Mouse (Mus musculus) lung, adult 2 months (tissue): ENCODE measurements around the gene Ccdc61. TPM values are rescaled to one million over a fixed set of nuclear protein-coding genes. Genes with fewer than 3 reads are reported as not detected.
"Not testable (repeated sequence)": the region's sequence is repeated elsewhere in the genome, so short reads cannot be mapped to it uniquely, and the experiment has no call there.

ENCODE experiments used
- DNase-seq: peaks from one replicate; pipeline ENCODE4 v3.0.0; 2022
- H3K4me1 ChIP-seq: fragments of 200-500 bp; 2 replicates; pipeline ENCODE4 v1.6.1; 2011; ENCODE audit warnings: low read length; ENCODE audit not compliant: control insufficient read depth, insufficient read depth
- H3K4me3 ChIP-seq: fragments of 200-500 bp; replicated peaks from 2 replicates; pipeline ENCODE3; 2011; ENCODE audit warnings: low read depth, mild to moderate bottlenecking, control low read depth, low read length; ENCODE audit errors: extremely low read depth
- CTCF ChIP-seq: fragments of 200-500 bp; IDR thresholded peaks from 2 replicates; pipeline ENCODE4 v1.5.1; 2011; ENCODE audit warnings: mild to moderate bottlenecking, low read length, control low read depth; ENCODE audit not compliant: insufficient read depth
- POLR2A ChIP-seq: fragments of 200-500 bp; IDR thresholded peaks from 2 replicates; pipeline ENCODE4 v1.6.1; 2011; ENCODE audit warnings: low read depth, mild to moderate bottlenecking, control low read depth, low read length, borderline replicate concordance; ENCODE audit errors: extremely low read depth
- WGBS: fragments of 180-500 bp; shearing (Covaris S2); methylation state at CpG from one replicate; pipeline ENCODE4 v1.1.7; 2018; 5-methylcytosine and 5-hydroxymethylcytosine counted together
- polyA plus RNA-seq: library from polyadenylated mRNA; depleted of rRNA; stranded (reverse); fragments of >200 nt; gene quantifications from 2 replicates; pipeline ENCODE4 v1.2.3, GENCODE M21; 2012; rRNA removed

Ccdc61 gene
- polyA plus RNA-seq, 1 experiment, result 26.9 TPM

- peak overlapping the region; percentile 29 for H3K4me3 ChIP-seq
- WGBS, result 26% methylated on average over 14 of the region's 14 CpGs
- no peak for DNase-seq
- H3K4me1 ChIP-seq, result no peaks in the 10 kb centered on the region
- TF ChIP-seq POLR2A (no peak), CTCF (no peak)
These were observed 38.0 kb downstream of the Ccdc61 start for GRCm38 (mm10) chr7:18872014-18872802.

- not testable (repeated sequence) for H3K4me3 ChIP-seq, DNase-seq, H3K4me1 ChIP-seq
- WGBS, result 90% methylated on average over 1 of the region's 8 CpGs
These were observed 39.2 kb downstream of the Ccdc61 start, which contains the start of gene Pglyrp1 for GRCm38 (mm10) chr7:18871031-18871430. Pglyrp1 (plus strand) TSS chr7:18871331.

DNA sequence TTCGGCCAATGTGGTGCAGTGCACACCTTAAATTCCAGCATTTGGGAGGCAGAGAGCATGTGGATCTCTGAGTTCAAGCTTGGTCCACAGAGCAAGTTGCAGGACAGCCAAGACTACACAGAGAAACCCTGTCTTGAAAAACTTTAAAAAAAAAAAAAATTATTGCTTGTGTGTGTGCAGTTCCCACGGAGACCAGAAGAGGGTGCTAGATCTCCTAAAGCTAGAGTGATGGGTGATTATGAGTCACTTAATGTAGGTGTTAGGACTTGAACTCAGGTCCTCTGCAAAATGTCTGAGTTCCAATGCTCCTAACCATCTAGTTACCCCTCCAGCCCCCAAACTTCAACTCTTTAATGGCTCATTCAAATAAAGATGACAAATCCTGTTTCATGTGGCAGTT is 41.7 kb downstream of the Ccdc61 start:
- Histone ChIP-seq H3K4me3 (no peak overlapping the region), H3K4me1 (no peaks in the 10 kb centered on the region)
- TF ChIP-seq POLR2A, result no peak
- TF ChIP-seq CTCF, result no peak
- WGBS, result 83% methylated on average over 2 of the region's 2 CpGs
- DNase-seq, result no peak

DNA sequence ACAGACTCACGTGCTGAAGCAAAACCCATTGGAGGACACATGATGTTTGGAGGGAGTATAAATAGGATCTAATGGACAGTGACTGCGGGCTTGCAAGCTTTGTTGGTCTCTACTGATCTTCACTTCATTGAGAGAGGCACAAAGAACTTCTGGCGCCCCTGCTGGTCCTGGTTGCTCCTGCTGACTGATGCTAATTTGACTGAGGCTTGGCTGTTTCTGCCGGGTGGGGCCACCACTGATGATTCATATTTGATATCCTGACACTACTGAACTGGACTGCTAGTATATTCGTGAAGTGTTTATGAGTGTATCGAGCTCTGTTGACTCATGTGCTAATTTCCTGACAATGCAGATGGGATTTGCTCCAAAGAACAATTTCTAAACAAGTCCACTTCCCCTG is 47.4 kb downstream of the Ccdc61 start:
- TF ChIP-seq POLR2A (no peak), CTCF (no peak)
- WGBS, result 66% methylated on average over 6 of the region's 6 CpGs
- Histone ChIP-seq H3K4me1 (peaks cover 16% of the 10 kb centered on the region), H3K4me3 (no peak overlapping the region)
- no peak for DNase-seq

GRCm38 (mm10) chr7:18858310-18858916 is 51.8 kb downstream of the Ccdc61 start:
- TF ChIP-seq POLR2A (no peak), CTCF (0 out of 2 replicates have a peak, but pooled peaks have one; percentile 19)
- 59% methylated on average over 5 of the region's 5 CpGs for WGBS
- DNase-seq, result peak; percentile 30
- H3K4me1 ChIP-seq, result peaks cover 17% of the 10 kb centered on the region
- H3K4me3 ChIP-seq, result peak overlapping the region; percentile 11

DNA sequence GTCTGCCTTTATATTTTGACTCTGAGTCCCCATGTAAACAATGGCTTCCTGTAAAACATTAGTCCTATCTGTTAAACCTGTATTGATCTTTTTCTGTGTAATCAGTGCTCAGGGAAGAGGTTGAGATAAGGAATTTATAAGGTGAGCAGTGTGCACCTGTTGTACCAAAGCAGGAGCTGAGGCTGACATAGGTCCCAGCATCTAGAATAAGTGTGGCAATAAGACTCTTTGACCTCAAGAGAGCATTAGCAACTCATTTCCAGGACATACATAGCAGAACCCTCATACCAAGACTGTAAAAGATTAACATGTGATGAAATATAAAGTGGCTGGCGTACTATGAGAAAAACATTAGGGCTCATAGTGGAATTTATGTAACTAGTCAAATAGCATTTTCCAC is 61.8 kb downstream of the Ccdc61 start:
- 0 out of 2 replicates have a peak, but pooled peaks cover 3% of the 10 kb centered on the region for H3K4me1 ChIP-seq
- WGBS, result 68% methylated on average over 1 of the region's 1 CpGs
- H3K4me3 ChIP-seq, result no peak overlapping the region
- DNase-seq, result no peak
- TF ChIP-seq CTCF (no peak), POLR2A (no peak)

DNA sequence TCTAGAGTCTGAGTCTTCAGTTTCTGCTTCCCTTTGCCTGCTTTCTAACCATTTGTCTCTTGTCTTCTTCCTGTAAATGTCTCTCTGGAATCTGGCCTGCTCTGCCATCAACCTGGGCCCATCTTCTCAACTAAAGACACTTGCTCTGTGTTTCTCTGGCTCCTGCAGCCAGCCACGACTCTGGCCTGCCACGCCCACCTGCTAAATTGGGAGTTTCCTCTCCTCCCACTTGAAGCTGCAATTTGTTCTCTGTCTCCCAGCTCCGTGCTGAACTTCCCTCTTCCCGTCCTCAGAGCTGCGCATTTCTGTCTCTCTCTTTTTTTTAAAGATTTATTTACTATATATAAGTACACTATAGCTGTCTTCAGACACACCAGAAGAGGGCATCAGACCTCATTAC is 65.4 kb downstream of the Ccdc61 start:
- no peak for DNase-seq
- no peak overlapping the region for H3K4me3 ChIP-seq
- no peak for TF ChIP-seq POLR2A
- H3K4me1 ChIP-seq, result peaks cover 5% of the 10 kb centered on the region
- 26% methylated on average over 5 of the region's 5 CpGs for whole genome bisulfite sequencing

- Histone ChIP-seq H3K4me3 (peak overlapping the region; percentile 27), H3K4me1 (peaks cover 5% of the 10 kb centered on the region)
- WGBS, result 32% methylated on average over 1 of the region's 1 CpGs
- no peak for DNase-seq
- no peak for TF ChIP-seq CTCF
- TF ChIP-seq POLR2A, result no peak
These were observed 69.0 kb downstream of the Ccdc61 start for GRCm38 (mm10) chr7:18841174-18841567.

Other genes starting within 250 kb of the Ccdc61 start
- gene Psg20, start 224.2 kb downstream of the Ccdc61 start, polyA plus RNA-seq, result not detected in 2 replicates
- gene Psg22, start 192.3 kb downstream of the Ccdc61 start, polyA plus RNA-seq, result not detected in 2 replicates
- gene Psg19, start 111.9 kb downstream of the Ccdc61 start, polyA plus RNA-seq, result 0.07 TPM in 1 of 2 replicates, not detected in the other
- 0.27 and 1.1 TPM in 2 replicates for gene Psg17, start 88.8 kb downstream of the Ccdc61 start, polyA plus RNA-seq
- gene Mill2, start 70.4 kb downstream of the Ccdc61 start, polyA plus RNA-seq, result 17.1 and 27.9 TPM in 2 replicates
- 46.7 and 112 TPM in 2 replicates for gene Pglyrp1, start 39.1 kb downstream of the Ccdc61 start, polyA plus RNA-seq
- gene Nova2, start 15.5 kb upstream of the Ccdc61 start, polyA plus RNA-seq, result 4.2 and 5.0 TPM in 2 replicates
- 0.07 and 0.09 TPM in 2 replicates for gene Nanos2, start 77.0 kb upstream of the Ccdc61 start, polyA plus RNA-seq
- gene Mypop, start 80.8 kb upstream of the Ccdc61 start, polyA plus RNA-seq, result 7.2 and 10.2 TPM in 2 replicates
- gene Irf2bp1, start 93.6 kb upstream of the Ccdc61 start, polyA plus RNA-seq, result 34.7 and 39.9 TPM in 2 replicates
- 0.39 and 0.60 TPM in 2 replicates for gene Foxa3, start 113.1 kb upstream of the Ccdc61 start, polyA plus RNA-seq
- 69.3 and 76.1 TPM in 2 replicates for gene Sympk, start 114.0 kb upstream of the Ccdc61 start, polyA plus RNA-seq
- gene Rsph6a, start 144.3 kb upstream of the Ccdc61 start, polyA plus RNA-seq, result not detected in 2 replicates
- gene Dmwd, start 165.8 kb upstream of the Ccdc61 start, polyA plus RNA-seq, result 94.6 and 101 TPM in 2 replicates
- gene Dmpk, start 173.4 kb upstream of the Ccdc61 start, polyA plus RNA-seq, result 209 and 259 TPM in 2 replicates
- 39.6 and 47.2 TPM in 2 replicates for gene Six5, start 184.2 kb upstream of the Ccdc61 start, polyA plus RNA-seq
- gene Gm4969, start 208.0 kb upstream of the Ccdc61 start, polyA plus RNA-seq, result not detected in 2 replicates
- gene Fbxo46, start 209.4 kb upstream of the Ccdc61 start, polyA plus RNA-seq, result 10.7 and 12.3 TPM in 2 replicates
- gene Qpctl, start 238.9 kb upstream of the Ccdc61 start, polyA plus RNA-seq, result 11.1 and 14.9 TPM in 2 replicates
- gene Snrpd2, start 239.3 kb upstream of the Ccdc61 start, polyA plus RNA-seq, result 16.2 and 20.1 TPM in 2 replicates